Mouse (Mus musculus) cerebellum, adult 2 months (tissue): ENCODE results near the gene Slc6a14. TPM values are rescaled to one million over a fixed set of nuclear protein-coding genes. Genes with fewer than 3 reads are reported as not detected.

Experiments
- DNase-seq, 2 experiments: peaks; one replicate each; pipeline ENCODE4 v3.0.0; 2021
- H3K27ac ChIP-seq: fragments of 200-500 bp; 2 replicates; pipeline ENCODE4 v1.5.1; 2012; ENCODE audit warnings: low read length, control low read depth, inconsistent platforms; ENCODE audit not compliant: insufficient read depth
- H3K27me3 ChIP-seq: fragments of 200-500 bp; 2 replicates; pipeline ENCODE4 v1.6.1; 2012; ENCODE audit warnings: inconsistent platforms, mild to moderate bottlenecking, low read length, moderate library complexity; ENCODE audit not compliant: control insufficient read depth, insufficient read depth
- H3K4me1 ChIP-seq: fragments of 200-500 bp; 2 replicates; pipeline ENCODE4 v1.6.1; 2011; ENCODE audit warnings: low read length; ENCODE audit not compliant: control insufficient read depth, insufficient read depth
- H3K4me3 ChIP-seq: fragments of 200-500 bp; replicated peaks from 2 replicates; pipeline ENCODE3; 2011; ENCODE audit warnings: mild to moderate bottlenecking, low read depth, low read length, control low read depth; ENCODE audit not compliant: insufficient read depth
- CTCF ChIP-seq: fragments of 200-500 bp; IDR thresholded peaks from 2 replicates; pipeline ENCODE4 v1.5.1; 2011; ENCODE audit warnings: low read depth, mild to moderate bottlenecking, control low read depth, low read length, moderate library complexity, borderline replicate concordance; ENCODE audit not compliant: insufficient read depth
- POLR2A ChIP-seq: fragments of 200-500 bp; IDR thresholded peaks from 2 replicates; pipeline ENCODE4 v1.6.1; 2011; ENCODE audit warnings: low read length, control low read depth, borderline replicate concordance; ENCODE audit not compliant: insufficient read depth
- WGBS: fragments of 180-500 bp; shearing (Covaris S2); methylation state at CpG from one replicate; pipeline ENCODE4 v1.1.7; 2018; 5-methylcytosine and 5-hydroxymethylcytosine counted together
- polyA plus RNA-seq: library from polyadenylated mRNA; depleted of rRNA; stranded (reverse); fragments of >200 nt; gene quantifications from 2 replicates; pipeline ENCODE4 v1.2.3, GENCODE M21; 2012; rRNA removed

Slc6a14 gene
- not detected in 2 replicates for polyA plus RNA-seq

- no peak within 1 kb of the TSS for H3K27ac ChIP-seq
- TF ChIP-seq POLR2A (no peak), CTCF (no peak)
- H3K27me3 ChIP-seq, result no peaks in the 10 kb centered on the region
- no peak for DNase-seq
- no peaks in the 10 kb centered on the region for H3K4me1 ChIP-seq
- H3K4me3 ChIP-seq, result no peak within 1 kb of the TSS
- 71% methylated on average over 7 of the region's 7 CpGs for WGBS
Observed at GRCm38 (mm10) chrX:21714829-21715228, at the start of gene Slc6a14. Slc6a14 (plus strand) TSS chrX:21714896.

- no peak overlapping the region for H3K27ac ChIP-seq
- no peaks in the 10 kb centered on the region for H3K27me3 ChIP-seq
- H3K4me1 ChIP-seq, result no peaks in the 10 kb centered on the region
- no peak for DNase-seq
- WGBS, result 15% methylated on average over 7 of the region's 7 CpGs
- TF ChIP-seq CTCF, result no peak
- no peak overlapping the region for H3K4me3 ChIP-seq
Observed at GRCm38 (mm10) chrX:21670896-21671295, 43.8 kb upstream of the Slc6a14 start.

- DNase-seq, result no peak
- Histone ChIP-seq H3K4me1 (no peaks in the 10 kb centered on the region), H3K4me3 (no peak overlapping the region), H3K27ac (no peak overlapping the region), H3K27me3 (no peaks in the 10 kb centered on the region)
- TF ChIP-seq CTCF, result no peak
- no peak for TF ChIP-seq POLR2A
- 72% methylated on average over 6 of the region's 6 CpGs for whole genome bisulfite sequencing
Observed at GRCm38 (mm10) chrX:21695220-21695619, 19.5 kb upstream of the Slc6a14 start.

GRCm38 (mm10) chrX:21695687-21696086 is 19.0 kb upstream of the Slc6a14 start:
- no peaks in the 10 kb centered on the region for H3K27me3 ChIP-seq
- no peak overlapping the region for H3K4me3 ChIP-seq
- WGBS, result 89% methylated on average over 3 of the region's 3 CpGs
- no peak for DNase-seq
- no peak for TF ChIP-seq CTCF
- no peak for TF ChIP-seq POLR2A
- H3K4me1 ChIP-seq, result no peaks in the 10 kb centered on the region
- no peak overlapping the region for H3K27ac ChIP-seq

GRCm38 (mm10) chrX:21701646-21702045 is 13.1 kb upstream of the Slc6a14 start:
- DNase-seq, result no peak
- Histone ChIP-seq H3K27me3 (no peaks in the 10 kb centered on the region), H3K4me3 (no peak overlapping the region), H3K27ac (no peak overlapping the region), H3K4me1 (no peaks in the 10 kb centered on the region)
- TF ChIP-seq CTCF, result no peak
- TF ChIP-seq POLR2A, result no peak
- WGBS, result 81% methylated on average over 4 of the region's 4 CpGs

- 30% methylated on average over 1 of the region's 1 CpGs for WGBS
- TF ChIP-seq CTCF, result no peak
- no peak for TF ChIP-seq POLR2A
Observed at GRCm38 (mm10) chrX:21704470-21704869, 10.2 kb upstream of the Slc6a14 start.

GRCm38 (mm10) chrX:21715293-21715692 is 597 bp downstream of the Slc6a14 start:
- WGBS, result 73% methylated on average over 5 of the region's 5 CpGs
- Histone ChIP-seq H3K27ac (no peak overlapping the region), H3K4me1 (no peaks in the 10 kb centered on the region), H3K27me3 (no peaks in the 10 kb centered on the region), H3K4me3 (no peak overlapping the region)
- TF ChIP-seq POLR2A (no peak), CTCF (no peak)
- no peak for DNase-seq

More at GRCm38 (mm10) chrX:21704470-21704869, 10.2 kb upstream of the Slc6a14 start:
- Histone ChIP-seq H3K27ac (no peak overlapping the region), H3K4me1 (no peaks in the 10 kb centered on the region), H3K4me3 (no peak overlapping the region), H3K27me3 (no peaks in the 10 kb centered on the region)
- no peak for DNase-seq

GRCm38 (mm10) chrX:21716885-21717284 is 2.2 kb downstream of the Slc6a14 start:
- Histone ChIP-seq H3K4me1 (no peaks in the 10 kb centered on the region), H3K27me3 (no peaks in the 10 kb centered on the region), H3K27ac (no peak overlapping the region), H3K4me3 (no peak overlapping the region)
- TF ChIP-seq POLR2A (no peak), CTCF (no peak)
- DNase-seq, result no peak
- WGBS, result 93% methylated on average over 2 of the region's 2 CpGs
